Mouse (Mus musculus): ENCODE measurements around the gene Luc7l. TPM values are rescaled to one million over a fixed set of nuclear protein-coding genes. Genes with fewer than 3 reads are reported as not detected.

Gene Luc7l
- polyA plus RNA-seq (2017; shearing (Covaris generic)): 10 to 100 TPM; 68.9 to 84.4 TPM

DNA sequence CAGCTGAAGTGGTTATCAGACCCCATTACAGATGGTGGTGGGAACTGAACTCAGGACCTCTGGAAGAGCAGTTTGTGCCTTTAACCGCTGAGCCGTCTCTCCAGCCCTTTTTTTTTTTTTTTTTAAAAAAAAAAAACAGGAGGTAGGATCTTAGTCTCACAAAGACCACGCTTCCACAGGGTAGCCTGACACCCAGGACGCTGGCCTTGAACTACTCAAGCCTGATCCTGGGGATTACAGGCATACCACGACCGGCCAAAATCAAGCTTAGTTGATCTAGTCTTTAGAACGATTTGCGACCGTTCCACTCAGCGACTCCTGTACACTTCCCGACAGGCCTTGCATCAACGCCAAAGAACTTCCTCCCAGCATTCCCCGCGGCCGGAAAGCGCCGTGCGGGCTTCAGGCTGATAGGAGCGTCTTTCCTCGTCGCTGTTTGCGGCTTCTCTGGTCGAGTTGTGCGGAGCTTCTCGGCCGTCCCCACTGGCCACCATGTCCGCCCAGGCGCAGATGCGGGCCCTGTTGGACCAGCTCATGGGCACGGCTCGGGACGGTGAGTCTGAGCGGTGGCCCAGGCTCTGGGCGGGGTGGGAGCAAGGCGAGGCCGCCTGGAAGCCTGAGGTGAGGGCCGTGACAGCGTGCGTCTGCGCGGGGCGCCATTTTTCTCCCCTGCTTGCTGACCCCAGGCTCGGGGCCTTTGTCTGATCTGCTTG, at the start of gene Luc7l:
Gene Luc7l (plus strand): TSS at position 358 of the 713 bp plus-strand sequence.

DNA sequence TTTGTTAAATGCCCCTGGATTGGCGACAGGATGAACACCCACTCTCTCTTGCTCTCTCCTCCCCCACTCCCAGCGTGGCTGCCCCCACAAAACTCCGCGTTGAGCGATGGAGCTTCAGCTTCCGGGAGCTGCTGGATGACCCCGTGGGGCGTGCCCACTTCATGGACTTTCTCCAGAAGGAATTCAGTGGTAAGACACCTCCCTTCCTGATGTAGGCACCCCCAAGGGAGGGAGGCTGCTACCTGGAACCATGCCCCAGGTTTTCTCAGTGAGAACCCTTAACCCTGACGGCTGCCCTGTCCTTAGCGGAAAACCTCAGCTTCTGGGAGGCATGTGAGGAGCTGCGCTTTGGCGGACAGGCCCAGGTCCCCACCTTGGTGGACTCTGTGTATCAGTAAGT, 45.0 kb upstream of the Luc7l start, which contains the start of gene Arhgdig:
Gene Arhgdig (minus strand): TSS at position 101 of the 400 bp plus-strand sequence.

GRCm38 (mm10) chr17:26244101-26244841, 8.4 kb upstream of the Luc7l start, which contains the start of gene Fam234a:
Gene Fam234a (minus strand): TSS chr17:26244242.

Other genes with a start within 250 kb of the Luc7l start
- gene Rab11fip3, start 183.3 kb upstream of the Luc7l start, polyA plus RNA-seq (2017; shearing (Covaris generic)): 10 to 100 TPM; 10.7 to 12.3 TPM
- gene Decr2, start 162.6 kb upstream of the Luc7l start, polyA plus RNA-seq (2017; shearing (Covaris generic)): 10 to 100 TPM; 23.0 to 30.8 TPM
- gene Nme4, start 157.3 kb upstream of the Luc7l start, polyA plus RNA-seq (2017; shearing (Covaris generic)): 10 to 100 TPM in 1 of 2 experiments, 1 to 10 TPM in 1; 2.7 to 15.3 TPM
- 10 to 100 TPM; 10.9 to 27.2 TPM for gene Tmem8, start 139.6 kb upstream of the Luc7l start, polyA plus RNA-seq (2017; shearing (Covaris generic))
- gene Mrpl28, start 129.4 kb upstream of the Luc7l start, polyA plus RNA-seq (2017; shearing (Covaris generic)): 10 to 100 TPM; 66.4 to 87.1 TPM
- gene Axin1, start 114.2 kb upstream of the Luc7l start, polyA plus RNA-seq (2017; shearing (Covaris generic)): 10 to 100 TPM; 80.7 to 84.0 TPM
- under 1 TPM; 0.59 to 0.69 TPM for gene Pdia2, start 53.8 kb upstream of the Luc7l start, polyA plus RNA-seq (2017; shearing (Covaris generic))
- 10 to 100 TPM; 13.9 to 14.8 TPM for gene Rgs11, start 49.9 kb upstream of the Luc7l start, polyA plus RNA-seq (2017; shearing (Covaris generic))
- gene Arhgdig, start 45.1 kb upstream of the Luc7l start, polyA plus RNA-seq (2017; shearing (Covaris generic)): under 1 TPM; 0.58 to 0.93 TPM
- gene Fam234a, start 8.7 kb upstream of the Luc7l start, polyA plus RNA-seq (2017; shearing (Covaris generic)): 10 to 100 TPM; 11.8 to 30.0 TPM
- gene Neurl1b, start 161.9 kb downstream of the Luc7l start, polyA plus RNA-seq (2017; shearing (Covaris generic)): under 1 TPM in 1 of 2 experiments, not detected in 1; 0.11 TPM